Mouse (Mus musculus) CH12.LX (cell line): Measurements from ENCODE around the gene Gkap1.

Experiments
- CHD2 ChIP-seq: IDR thresholded peaks from 2 replicates; pipeline ENCODE4 v1.6.1; 2011; ENCODE audit warnings: low read length, improper control_type of control experiment
- CTCF ChIP-seq, 2 experiments: IDR thresholded peaks in 1 of 2; conservative IDR thresholded peaks in 1 of 2; 2 replicates each; pipeline ENCODE4 v1.5.1; 2011 to 2012; ENCODE audit warnings: low read depth in 2 of 2, low read length in 2 of 2, improper control_type of control experiment in 1 of 2, inconsistent platforms in 1 of 2, mild to moderate bottlenecking in 1 of 2, moderate library complexity in 1 of 2
- E2F4 ChIP-seq: IDR thresholded peaks from 2 replicates; pipeline ENCODE4 v1.6.1; 2011; ENCODE audit warnings: low read depth, low read length, improper control_type of control experiment; ENCODE audit not compliant: insufficient replicate concordance
- GABPA ChIP-seq: IDR thresholded peaks from 2 replicates; pipeline ENCODE4 v1.6.1; 2012; ENCODE audit warnings: low read depth, low read length, improper control_type of control experiment, inconsistent platforms; ENCODE audit not compliant: insufficient replicate concordance
- POLR2A ChIP-seq: IDR thresholded peaks from 2 replicates; pipeline ENCODE4 v1.6.1; 2011; ENCODE audit warnings: low read depth, mild to moderate bottlenecking, improper control_type of control experiment, low read length
- POLR2AphosphoS2 ChIP-seq: IDR thresholded peaks from 2 replicates; pipeline ENCODE4 v1.6.1; 2011; ENCODE audit warnings: low read depth, low read length, improper control_type of control experiment
- ZC3H11A ChIP-seq: IDR thresholded peaks from 2 replicates; pipeline ENCODE4 v1.6.1; 2012; ENCODE audit warnings: low read depth, mild to moderate bottlenecking, inconsistent platforms, low read length, improper control_type of control experiment

DNA sequence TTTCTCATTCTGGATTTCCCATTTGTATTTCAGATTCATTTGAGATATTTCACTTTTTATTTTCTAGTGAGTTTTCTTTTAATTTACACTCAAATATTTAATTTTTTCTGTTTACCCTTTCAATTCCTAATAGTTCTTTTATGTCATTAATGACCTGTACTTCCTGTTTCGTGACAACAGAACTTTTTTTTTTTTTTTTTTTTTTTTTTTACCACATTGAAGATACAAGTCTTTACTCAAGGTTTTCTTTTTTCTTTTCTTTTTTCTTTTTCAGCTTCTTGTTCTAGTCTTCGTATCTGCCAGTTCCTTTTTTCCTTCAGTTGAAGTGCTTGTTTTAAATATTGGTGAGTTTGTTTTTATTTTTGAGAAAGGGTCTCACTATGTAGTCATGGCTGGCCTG lies 29.7 kb upstream of the Gkap1 start:
- TF ChIP-seq POLR2A (no peak), GABPA (no peak), E2F4 (no peak), CTCF (conservative IDR thresholded peaks at IDR 0.05 in 1 of 2, IDR thresholded peaks at IDR 0.05 in 1 of 2; ENCODE audit: low read depth in 2 of 2, low read length in 2 of 2) (no peak), CHD2 (no peak), POLR2AphosphoS2 (no peak), ZC3H11A (no peak)
